Mouse (Mus musculus) forebrain, embryonic 16.5 days (tissue): ENCODE measurements around the gene Mrpl23. TPM values are rescaled to one million over a fixed set of nuclear protein-coding genes. Genes with fewer than 3 reads are reported as not detected.
A peak's percentile ranks its signal among the peaks of the same experiment; 100 is the strongest.

Source experiments
- ATAC-seq: fragments of 200-750 bp; cut with Nextera tagmentation; 2 replicates; pipeline ENCODE4 v1.8.0; 2017; ENCODE audit warnings: mild to moderate bottlenecking, moderate library complexity
- H3K27ac ChIP-seq: fragments of 300-500 bp; sonication (generic); 2 replicates; pipeline ENCODE4 v1.5.1; 2014; ENCODE audit warnings: low read length, control low read depth
- H3K27me3 ChIP-seq: fragments of 300-500 bp; sonication (generic); replicated peaks from 2 replicates; pipeline ENCODE4 v1.6.1; 2014; ENCODE audit warnings: low read length; ENCODE audit not compliant: control insufficient read depth, insufficient read depth
- H3K36me3 ChIP-seq: fragments of 300-500 bp; sonication (generic); 2 replicates; pipeline ENCODE4 v1.6.1; 2014; ENCODE audit not compliant: control insufficient read depth, insufficient read depth
- H3K4me1 ChIP-seq: fragments of 300-500 bp; sonication (generic); replicated peaks from 2 replicates; pipeline ENCODE4 v1.6.1; 2014; ENCODE audit warnings: low read length; ENCODE audit not compliant: control insufficient read depth, insufficient read depth
- H3K4me2 ChIP-seq: fragments of 300-500 bp; sonication (generic); 2 replicates; pipeline ENCODE4 v1.6.1; 2014; ENCODE audit warnings: mild to moderate bottlenecking, low read length, control low read depth
- H3K4me3 ChIP-seq: fragments of 300-500 bp; sonication (generic); replicated peaks from 2 replicates; pipeline ENCODE4 v1.5.1; 2014; ENCODE audit warnings: mild to moderate bottlenecking, low read length, control low read depth
- H3K9ac ChIP-seq: fragments of 300-500 bp; sonication (generic); replicated peaks from 2 replicates; pipeline ENCODE4 v1.6.1; 2014; ENCODE audit warnings: low read depth, low read length, control low read depth
- H3K9me3 ChIP-seq: fragments of 300-500 bp; sonication (generic); 2 replicates; pipeline ENCODE4 v1.6.1; 2016; ENCODE audit warnings: low read length; ENCODE audit not compliant: control insufficient read depth
- WGBS: fragments of 180-500 bp; shearing (Covaris S2); extraction: QIAGEN DNeasy Blood & Tissue Kit; methylation state at CpG from one replicate; pipeline ENCODE4 v1.1.7; 2014; 5-methylcytosine and 5-hydroxymethylcytosine counted together
- polyA plus RNA-seq: library from polyadenylated mRNA; unstranded; fragments of >200 nt; fragmentation: Nextera tagmentation; extraction: Ambion mirVana; gene quantifications from 2 replicates; pipeline ENCODE4 v1.2.1, GENCODE M21; 2015

Gene Mrpl23
- polyA plus RNA-seq, 1 experiment from 2014 or later = 23.0 TPM

- H3K27me3 ChIP-seq = no peaks in the 10 kb centered on the region
- no peaks in the 10 kb centered on the region for H3K4me1 ChIP-seq
- no peaks in the 10 kb centered on the region for H3K9me3 ChIP-seq
- no peak for ATAC-seq
- no peaks in the 10 kb centered on the region for H3K36me3 ChIP-seq
- no peak within 1 kb of the TSS for H3K4me2 ChIP-seq
- no peak within 1 kb of the TSS for H3K27ac ChIP-seq
- H3K4me3 ChIP-seq = no peak within 1 kb of the TSS
- 81% methylated on average over 2 of the region's 2 CpGs for WGBS
- no peak within 1 kb of the TSS for H3K9ac ChIP-seq
Measured at GRCm38 (mm10) chr7:142498575-142498974, 33.9 kb upstream of the Mrpl23 start, which contains the start of gene Tnnt3. Tnnt3 (plus strand) TSS chr7:142498836.

- H3K9me3 ChIP-seq = no peaks in the 10 kb centered on the region
- no peak for ATAC-seq
- 78% methylated on average over 5 of the region's 5 CpGs for WGBS
- no peak overlapping the region for H3K4me3 ChIP-seq
- H3K27me3 ChIP-seq = no peaks in the 10 kb centered on the region
- H3K9ac ChIP-seq = no peak overlapping the region
- no peaks in the 10 kb centered on the region for H3K36me3 ChIP-seq
- H3K27ac ChIP-seq = no peak overlapping the region
- no peaks in the 10 kb centered on the region for H3K4me1 ChIP-seq
- H3K4me2 ChIP-seq = no peak overlapping the region
Measured at GRCm38 (mm10) chr7:142499010-142499721, 33.3 kb upstream of the Mrpl23 start.

DNA sequence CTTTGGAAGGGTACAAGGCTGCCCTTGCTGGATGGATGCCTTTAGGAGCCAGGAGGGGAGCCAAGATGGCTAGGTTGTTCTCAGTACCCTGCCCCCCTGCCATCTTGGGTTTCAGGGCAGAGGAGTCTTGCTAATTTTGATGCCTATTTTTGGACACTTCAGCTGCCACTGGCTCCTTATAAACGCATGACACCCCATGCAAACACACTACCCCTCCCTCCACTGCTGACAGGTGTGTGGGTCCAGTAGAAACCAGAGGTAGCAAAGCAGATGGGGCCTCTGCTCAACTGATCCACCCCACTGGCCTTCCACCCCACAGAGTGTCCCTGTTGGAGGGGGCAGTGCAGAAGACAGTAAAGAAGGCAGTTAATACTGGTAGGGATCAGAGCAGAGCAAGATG lies 32.5 kb upstream of the Mrpl23 start:
- H3K9me3 ChIP-seq = no peaks in the 10 kb centered on the region
- no peak overlapping the region for H3K27ac ChIP-seq
- no peak for ATAC-seq
- H3K4me2 ChIP-seq = no peak overlapping the region
- H3K4me1 ChIP-seq = no peaks in the 10 kb centered on the region
- WGBS = 85% methylated on average over 1 of the region's 1 CpGs
- H3K4me3 ChIP-seq = no peak overlapping the region
- H3K9ac ChIP-seq = no peak overlapping the region
- no peaks in the 10 kb centered on the region for H3K36me3 ChIP-seq
- no peaks in the 10 kb centered on the region for H3K27me3 ChIP-seq

GRCm38 (mm10) chr7:142503206-142503605 lies 29.3 kb upstream of the Mrpl23 start:
- H3K9me3 ChIP-seq = no peaks in the 10 kb centered on the region
- no peak for ATAC-seq
- no peak overlapping the region for H3K4me3 ChIP-seq
- H3K4me1 ChIP-seq = peaks cover 12% of the 10 kb centered on the region
- WGBS = 87% methylated on average over 4 of the region's 4 CpGs
- no peaks in the 10 kb centered on the region for H3K27me3 ChIP-seq
- no peak overlapping the region for H3K27ac ChIP-seq
- no peak overlapping the region for H3K9ac ChIP-seq
- H3K36me3 ChIP-seq = no peaks in the 10 kb centered on the region
- H3K4me2 ChIP-seq = no peak overlapping the region

DNA sequence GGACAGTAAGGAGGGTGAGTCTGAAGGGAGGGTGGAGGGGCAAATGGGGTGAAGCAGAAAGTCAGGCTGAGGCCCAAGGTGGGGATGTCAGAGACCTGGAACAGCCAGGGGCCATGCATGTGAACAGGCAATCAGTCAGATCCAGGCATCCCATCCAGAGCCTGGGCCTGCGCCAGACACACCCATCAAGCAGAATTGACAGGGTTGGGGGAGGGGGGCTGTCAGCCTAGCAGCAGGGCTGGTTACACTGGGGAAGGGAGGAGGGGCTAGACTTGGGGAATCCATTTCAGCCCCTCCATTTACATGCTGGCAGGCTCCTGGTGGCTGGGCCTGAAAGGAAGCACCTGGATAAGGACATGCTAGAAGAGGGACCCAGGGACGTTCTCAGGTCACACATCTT lies 26.5 kb upstream of the Mrpl23 start:
- H3K27ac ChIP-seq = no peak overlapping the region
- H3K4me3 ChIP-seq = no peak overlapping the region
- H3K4me2 ChIP-seq = no peak overlapping the region
- no peaks in the 10 kb centered on the region for H3K27me3 ChIP-seq
- ATAC-seq = peak; percentile 55
- 25% methylated on average over 2 of the region's 2 CpGs for WGBS
- 0 out of 2 replicates have a peak overlapping the region, but pooled peaks have one; percentile 14 for H3K9ac ChIP-seq
- H3K4me1 ChIP-seq = peaks cover 17% of the 10 kb centered on the region
- no peaks in the 10 kb centered on the region for H3K36me3 ChIP-seq
- H3K9me3 ChIP-seq = no peaks in the 10 kb centered on the region

DNA sequence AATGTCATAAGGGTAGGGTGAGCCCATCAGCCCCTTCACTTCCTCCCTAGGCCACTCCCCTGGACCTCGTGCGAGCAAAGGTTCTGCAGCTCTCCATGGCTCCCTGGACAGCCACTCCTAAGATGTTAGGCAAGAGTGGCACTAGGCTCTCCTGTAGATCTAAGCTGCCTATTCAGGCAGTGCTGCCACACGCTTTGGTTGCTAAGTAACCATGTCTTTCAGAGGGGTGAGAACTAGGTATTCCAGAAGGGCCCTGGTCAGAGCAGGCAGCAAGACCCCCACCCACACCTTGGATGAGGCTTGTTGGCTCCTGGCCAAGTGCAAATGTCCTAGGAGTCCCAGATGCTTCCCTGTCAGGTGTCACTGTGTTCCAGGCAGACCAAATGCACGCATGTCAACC lies 26.0 kb upstream of the Mrpl23 start:
- Histone ChIP-seq H3K36me3 (no peaks in the 10 kb centered on the region), H3K9ac (no peak overlapping the region), H3K4me2 (no peak overlapping the region), H3K9me3 (no peaks in the 10 kb centered on the region), H3K4me3 (no peak overlapping the region), H3K27ac (no peak overlapping the region), H3K27me3 (no peaks in the 10 kb centered on the region), H3K4me1 (peaks cover 17% of the 10 kb centered on the region)
- ATAC-seq = peak; percentile 49; the same call in 1 of the 2 replicates
- 21% methylated on average over 4 of the region's 4 CpGs for WGBS

DNA sequence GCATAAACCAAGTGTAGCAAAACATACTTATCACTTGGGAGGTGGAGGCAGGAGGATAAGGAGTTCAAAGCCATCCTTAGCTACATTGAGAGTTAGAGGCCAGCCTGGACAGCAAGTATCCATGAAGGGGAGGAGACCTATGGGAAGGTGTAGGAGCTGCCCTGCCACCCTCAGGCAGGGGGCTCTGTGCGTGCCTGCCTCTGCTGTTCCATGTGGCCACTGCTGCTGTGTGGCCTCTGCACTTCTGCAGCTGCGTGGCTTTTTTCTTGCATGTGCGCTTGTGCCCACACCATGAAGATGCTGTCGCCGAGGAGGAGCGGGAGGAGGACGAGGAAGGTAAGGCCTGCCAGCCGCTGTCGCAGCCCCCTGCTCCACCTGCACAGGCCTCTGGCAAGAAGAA lies 25.0 kb upstream of the Mrpl23 start:
- no peaks in the 10 kb centered on the region for H3K27me3 ChIP-seq
- H3K9ac ChIP-seq = no peak overlapping the region
- H3K9me3 ChIP-seq = no peaks in the 10 kb centered on the region
- no peak overlapping the region for H3K4me3 ChIP-seq
- no peak overlapping the region for H3K4me2 ChIP-seq
- peaks cover 17% of the 10 kb centered on the region for H3K4me1 ChIP-seq
- H3K27ac ChIP-seq = no peak overlapping the region
- H3K36me3 ChIP-seq = no peaks in the 10 kb centered on the region
- WGBS = 94% methylated on average over 9 of the region's 9 CpGs
- ATAC-seq = no peak

DNA sequence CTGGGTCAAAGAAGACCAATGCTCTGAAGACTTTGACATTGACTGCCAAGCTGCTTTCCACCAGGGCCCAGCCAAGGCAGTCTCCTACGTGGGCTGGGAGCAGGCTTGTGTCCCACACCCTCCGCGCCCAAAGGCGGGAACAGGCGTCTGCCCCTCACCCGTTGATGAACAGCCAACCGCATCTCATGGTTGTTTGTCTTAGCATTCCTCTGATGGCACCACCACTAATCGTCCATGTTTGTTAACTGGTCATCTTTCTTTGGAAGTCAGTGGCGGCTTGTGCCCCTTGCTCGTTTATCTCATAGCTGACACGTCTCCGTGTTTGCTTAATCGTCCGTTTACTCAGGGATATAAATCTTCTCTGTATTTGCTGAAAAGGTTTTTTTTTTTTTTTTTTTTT lies 23.0 kb upstream of the Mrpl23 start:
- Histone ChIP-seq H3K27ac (no peak overlapping the region), H3K4me3 (no peak overlapping the region), H3K4me2 (no peak overlapping the region), H3K27me3 (no peaks in the 10 kb centered on the region), H3K9me3 (no peaks in the 10 kb centered on the region), H3K4me1 (peaks cover 17% of the 10 kb centered on the region), H3K36me3 (no peaks in the 10 kb centered on the region), H3K9ac (no peak overlapping the region)
- ATAC-seq = no peak
- 52% methylated on average over 14 of the region's 14 CpGs for WGBS

- Histone ChIP-seq H3K36me3 (no peaks in the 10 kb centered on the region), H3K9me3 (no peaks in the 10 kb centered on the region), H3K27me3 (no peaks in the 10 kb centered on the region), H3K9ac (no peak overlapping the region), H3K4me1 (peaks cover 17% of the 10 kb centered on the region), H3K4me2 (no peak overlapping the region), H3K4me3 (no peak overlapping the region), H3K27ac (peak overlapping the region; percentile 24; the same call in 1 of the 2 replicates)
- 13% methylated on average over 12 of the region's 12 CpGs for WGBS
- ATAC-seq = 0 out of 2 replicates have a peak, but pooled peaks have one; percentile 47
Measured at GRCm38 (mm10) chr7:142510021-142510777, 22.3 kb upstream of the Mrpl23 start.
